Mouse (Mus musculus): ENCODE data around the gene Lrrc8a. TPM values are rescaled to one million over a fixed set of nuclear protein-coding genes. Genes with fewer than 3 reads are reported as not detected.

The Lrrc8a gene
- polyA plus RNA-seq, 2 experiments, result 18.8 to 47.2 TPM

- H3K4me1 ChIP-seq (ENCODE audit: control insufficient read depth, insufficient read depth, low read length), result no peaks in the 10 kb centered on the region
- no peak overlapping the region for H3K9ac ChIP-seq (ENCODE audit: low read depth, low read length, severe bottlenecking)
- no peaks in the 10 kb centered on the region for H3K9me3 ChIP-seq (ENCODE audit: control insufficient read depth, low read length)
- no peak for TF ChIP-seq POLR2A (IDR thresholded peaks at IDR 0.05; ENCODE audit: borderline replicate concordance, extremely low read depth, insufficient read depth, insufficient read length)
- H3K4me3 ChIP-seq (replicated peaks; ENCODE audit: low read length), result no peak overlapping the region
- no peaks in the 10 kb centered on the region for H3K36me3 ChIP-seq (ENCODE audit: control insufficient read depth, insufficient read depth, low read length)
- no peak overlapping the region for H3K4me2 ChIP-seq (replicated peaks; ENCODE audit: low read depth, low read length, severe bottlenecking)
- WGBS, result 82% methylated on average over 6 of the region's 6 CpGs
- DNase-seq (ENCODE audit: low spot score) (no peak), ATAC-seq (ENCODE audit: low FRiP score, low read depth) (no peak)
- no peak overlapping the region for H3K27ac ChIP-seq (replicated peaks; ENCODE audit: low read depth, low read length)
- no peaks in the 10 kb centered on the region for H3K27me3 ChIP-seq (ENCODE audit: control insufficient read depth, insufficient read depth, low read length)
These were observed 22.0 kb upstream of the Lrrc8a start for GRCm38 (mm10) chr2:30215493-30215892.

- 91% methylated on average over 5 of the region's 5 CpGs for WGBS
- H3K27me3 ChIP-seq (ENCODE audit: control insufficient read depth, insufficient read depth, low read length), result no peaks in the 10 kb centered on the region
These were observed 21.2 kb upstream of the Lrrc8a start for GRCm38 (mm10) chr2:30216293-30216692.

GRCm38 (mm10) chr2:30235593-30235992 is 1.9 kb upstream of the Lrrc8a start:
- H3K27me3 ChIP-seq (ENCODE audit: control insufficient read depth, insufficient read depth, low read length), result no peaks in the 10 kb centered on the region
- no peak for TF ChIP-seq POLR2A (IDR thresholded peaks at IDR 0.05; ENCODE audit: borderline replicate concordance, extremely low read depth, insufficient read depth, insufficient read length)
- DNase-seq (ENCODE audit: low spot score), result no peak
- H3K9ac ChIP-seq (ENCODE audit: low read depth, low read length, severe bottlenecking), result no peak overlapping the region
- H3K36me3 ChIP-seq (ENCODE audit: control insufficient read depth, insufficient read depth, low read length), result peaks cover 7% of the 10 kb centered on the region
- no peak overlapping the region for H3K4me3 ChIP-seq (replicated peaks; ENCODE audit: low read length)
- H3K4me1 ChIP-seq (ENCODE audit: control insufficient read depth, insufficient read depth, low read length), result peaks cover 14% of the 10 kb centered on the region
- ATAC-seq (ENCODE audit: low FRiP score, low read depth), result no peak
- no peak overlapping the region for H3K4me2 ChIP-seq (replicated peaks; ENCODE audit: low read depth, low read length, severe bottlenecking)
- H3K27ac ChIP-seq (replicated peaks; ENCODE audit: low read depth, low read length), result no peak overlapping the region
- no peaks in the 10 kb centered on the region for H3K9me3 ChIP-seq (ENCODE audit: control insufficient read depth, low read length)
- WGBS, result 74% methylated on average over 5 of the region's 5 CpGs

More at GRCm38 (mm10) chr2:30216293-30216692, 21.2 kb upstream of the Lrrc8a start:
- H3K4me2 ChIP-seq (replicated peaks; ENCODE audit: low read depth, low read length, severe bottlenecking), result no peak overlapping the region
- no peaks in the 10 kb centered on the region for H3K36me3 ChIP-seq (ENCODE audit: control insufficient read depth, insufficient read depth, low read length)
- no peak for TF ChIP-seq POLR2A (IDR thresholded peaks at IDR 0.05; ENCODE audit: borderline replicate concordance, extremely low read depth, insufficient read depth, insufficient read length)
- DNase-seq (ENCODE audit: low spot score) (no peak), ATAC-seq (ENCODE audit: low FRiP score, low read depth) (no peak)
- H3K9ac ChIP-seq (ENCODE audit: low read depth, low read length, severe bottlenecking), result no peak overlapping the region
- H3K27ac ChIP-seq (replicated peaks; ENCODE audit: low read depth, low read length), result no peak overlapping the region
- H3K4me3 ChIP-seq (replicated peaks; ENCODE audit: low read length), result no peak overlapping the region
- no peaks in the 10 kb centered on the region for H3K9me3 ChIP-seq (ENCODE audit: control insufficient read depth, low read length)
- H3K4me1 ChIP-seq (ENCODE audit: control insufficient read depth, insufficient read depth, low read length), result no peaks in the 10 kb centered on the region

- ATAC-seq (ENCODE audit: low FRiP score, low read depth) (0 out of 2 replicates have a peak, but pooled peaks have one; percentile 3), DNase-seq (ENCODE audit: low spot score) (peak; percentile 17)
- Histone ChIP-seq H3K27ac (replicated peaks; ENCODE audit: low read depth, low read length) (peak overlapping the region; percentile 81), H3K36me3 (ENCODE audit: control insufficient read depth, insufficient read depth, low read length) (peaks cover 17% of the 10 kb centered on the region), H3K4me3 (replicated peaks; ENCODE audit: low read length) (peak overlapping the region; percentile 80), H3K9ac (ENCODE audit: low read depth, low read length, severe bottlenecking) (peak overlapping the region; percentile 89), H3K4me2 (replicated peaks; ENCODE audit: low read depth, low read length, severe bottlenecking) (peak overlapping the region; percentile 74), H3K27me3 (ENCODE audit: control insufficient read depth, insufficient read depth, low read length) (no peaks in the 10 kb centered on the region), H3K4me1 (ENCODE audit: control insufficient read depth, insufficient read depth, low read length) (peaks cover 14% of the 10 kb centered on the region), H3K9me3 (ENCODE audit: control insufficient read depth, low read length) (no peaks in the 10 kb centered on the region)
- WGBS, result 3% methylated on average over 18 of the region's 18 CpGs
- TF ChIP-seq POLR2A (IDR thresholded peaks at IDR 0.05; ENCODE audit: borderline replicate concordance, extremely low read depth, insufficient read depth, insufficient read length), result no peak
These were observed 903 bp upstream of the Lrrc8a start for GRCm38 (mm10) chr2:30236426-30237198.

GRCm38 (mm10) chr2:30237881-30238280 is 366 bp downstream of the Lrrc8a start:
- DNase-seq (ENCODE audit: low spot score) (no peak), ATAC-seq (ENCODE audit: low FRiP score, low read depth) (peak; percentile 88)
- H3K4me2 ChIP-seq (replicated peaks; ENCODE audit: low read depth, low read length, severe bottlenecking), result peak overlapping the region; percentile 91
- no peak for TF ChIP-seq POLR2A (IDR thresholded peaks at IDR 0.05; ENCODE audit: borderline replicate concordance, extremely low read depth, insufficient read depth, insufficient read length)
- peak overlapping the region; percentile 89 for H3K9ac ChIP-seq (ENCODE audit: low read depth, low read length, severe bottlenecking)
- H3K9me3 ChIP-seq (ENCODE audit: control insufficient read depth, low read length), result no peaks in the 10 kb centered on the region
- peak overlapping the region; percentile 83 for H3K27ac ChIP-seq (replicated peaks; ENCODE audit: low read depth, low read length)
- peaks cover 29% of the 10 kb centered on the region for H3K36me3 ChIP-seq (ENCODE audit: control insufficient read depth, insufficient read depth, low read length)
- no peaks in the 10 kb centered on the region for H3K27me3 ChIP-seq (ENCODE audit: control insufficient read depth, insufficient read depth, low read length)
- WGBS, result 0% methylated on average over 23 of the region's 42 CpGs
- H3K4me3 ChIP-seq (replicated peaks; ENCODE audit: low read length), result peak overlapping the region; percentile 80
- H3K4me1 ChIP-seq (ENCODE audit: control insufficient read depth, insufficient read depth, low read length), result peaks cover 14% of the 10 kb centered on the region

All from limb, embryonic 14.5 days (tissue).